Mouse (Mus musculus) liver, embryonic 14.5 days (tissue): Measurements from ENCODE around the gene Lgals12. TPM values are rescaled to one million over a fixed set of nuclear protein-coding genes. Genes with fewer than 3 reads are reported as not detected.

Experiments used
- ATAC-seq: fragments of 200-750 bp; cut with Nextera tagmentation; 2 replicates; pipeline ENCODE4 v1.8.0; 2017; ENCODE audit warnings: moderate number of reproducible peaks, mild to moderate bottlenecking, moderate library complexity; ENCODE audit not compliant: insufficient read depth
- DNase-seq, 3 experiments: peaks; one replicate each; pipeline ENCODE4 v3.0.0-alpha.2; 2012 to 2013; ENCODE audit warnings: low read depth in 3 of 3, low spot score in 3 of 3
- H3K27ac ChIP-seq: fragments of 300-500 bp; sonication (generic); 2 replicates; pipeline ENCODE4 v1.5.1; 2014; ENCODE audit warnings: moderate library complexity, mild to moderate bottlenecking, control low read depth, inconsistent platforms
- H3K27me3 ChIP-seq: fragments of 300-500 bp; sonication (generic); 2 replicates; pipeline ENCODE4 v1.6.1; 2014; ENCODE audit warnings: mild to moderate bottlenecking, low read length, moderate library complexity; ENCODE audit not compliant: control insufficient read depth, insufficient read depth
- H3K36me3 ChIP-seq: fragments of 300-500 bp; sonication (generic); replicated peaks from 2 replicates; pipeline ENCODE4 v1.6.1; 2014; ENCODE audit warnings: low read depth; ENCODE audit not compliant: control insufficient read depth, insufficient read depth
- H3K4me1 ChIP-seq, 2 experiments: fragments of 200-500 bp in 1 of 2; fragments of 300-500 bp in 1 of 2; sonication (generic) in 1 of 2; replicated peaks; 2 replicates each; pipeline ENCODE4 v1.6.1; 2012 to 2014; ENCODE audit warnings: antibody characterized with exemption in 1 of 2, inconsistent platforms in 1 of 2, low read length in 1 of 2; ENCODE audit not compliant: control insufficient read depth in 2 of 2, insufficient read depth in 2 of 2
- H3K4me2 ChIP-seq: fragments of 300-500 bp; sonication (generic); 2 replicates; pipeline ENCODE4 v1.6.1; 2014; ENCODE audit warnings: low read depth, mild to moderate bottlenecking, control low read depth, moderate library complexity
- H3K4me3 ChIP-seq, 2 experiments: fragments of 200-500 bp in 1 of 2; fragments of 300-500 bp in 1 of 2; sonication (generic) in 1 of 2; 2 replicates each; pipeline ENCODE4 v1.5.1; 2012 to 2014; ENCODE audit warnings: low read depth in 2 of 2, low read length in 2 of 2, mild to moderate bottlenecking in 2 of 2, control low read depth in 1 of 2, inconsistent platforms in 1 of 2, moderate library complexity in 1 of 2; ENCODE audit not compliant: insufficient read depth in 1 of 2
- H3K9ac ChIP-seq: fragments of 300-500 bp; sonication (generic); replicated peaks from 2 replicates; pipeline ENCODE4 v1.6.1; 2014; ENCODE audit warnings: mild to moderate bottlenecking, control low read depth, moderate library complexity
- H3K9me3 ChIP-seq: fragments of 300-500 bp; sonication (generic); 2 replicates; pipeline ENCODE4 v1.6.1; 2016; ENCODE audit warnings: low read length, mixed read lengths; ENCODE audit not compliant: control insufficient read depth
- CTCF ChIP-seq: IDR thresholded peaks from 2 replicates; pipeline ENCODE4 v1.5.1; 2016; ENCODE audit warnings: antibody characterized with exemption, low read depth, control low read depth
- EP300 ChIP-seq: IDR thresholded peaks from 2 replicates; pipeline ENCODE4 v1.6.1; 2016; ENCODE audit warnings: antibody characterized with exemption, low read depth
- WGBS: fragments of 180-500 bp; shearing (Covaris S2); extraction: QIAGEN DNeasy Blood & Tissue Kit; methylation state at CpG from one replicate; pipeline ENCODE4 v1.1.7; 2014; ENCODE audit not compliant: insufficient replicate concordance; 5-methylcytosine and 5-hydroxymethylcytosine counted together
- polyA plus RNA-seq, 2 experiments: library from polyadenylated mRNA; depleted of rRNA in 1 of 2; stranded (reverse) in 1 of 2; unstranded in 1 of 2; fragments of >200 nt; fragmentation: Nextera tagmentation in 1 of 2; extraction: Ambion mirVana in 1 of 2; gene quantifications; 2 replicates each; pipeline versions ENCODE4 v1.2.1 to v1.2.3; 2012 to 2014

Lgals12 gene
- polyA plus RNA-seq, 2 experiments = 0.01 TPM; not detected in 1

DNA sequence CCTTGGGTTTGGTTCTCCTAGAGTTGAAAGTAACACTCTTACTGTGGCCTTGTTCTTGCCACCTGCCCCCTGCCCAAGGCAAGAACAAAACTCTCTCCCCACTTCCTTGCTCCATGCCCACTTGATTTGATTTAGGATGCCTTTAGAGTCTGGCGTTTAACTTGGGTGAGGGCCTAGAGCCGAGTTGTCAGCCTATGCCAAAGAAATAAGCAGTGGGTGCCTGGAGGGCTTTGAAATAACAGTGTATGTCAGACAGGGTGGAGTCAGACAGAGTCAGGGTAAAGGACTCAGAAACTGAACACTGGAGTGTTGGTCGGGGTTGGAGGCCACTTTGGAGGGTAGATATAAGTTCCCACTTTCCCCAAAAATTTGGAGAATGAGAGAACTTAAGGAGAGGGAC, 10.1 kb upstream of the Lgals12 start:
- Histone ChIP-seq H3K36me3 (no peaks in the 10 kb centered on the region), H3K4me2 (no peak overlapping the region), H3K27ac (no peak overlapping the region), H3K9me3 (no peaks in the 10 kb centered on the region), H3K9ac (no peak overlapping the region), H3K27me3 (peaks cover 6% of the 10 kb centered on the region), H3K4me3 (no peak overlapping the region), H3K4me1 (no peaks in the 10 kb centered on the region)
- TF ChIP-seq CTCF (no peak), EP300 (no peak)
- WGBS = 50% methylated on average over 3 of the region's 3 CpGs
- DNase-seq = no peak
- ATAC-seq = no peak

DNA sequence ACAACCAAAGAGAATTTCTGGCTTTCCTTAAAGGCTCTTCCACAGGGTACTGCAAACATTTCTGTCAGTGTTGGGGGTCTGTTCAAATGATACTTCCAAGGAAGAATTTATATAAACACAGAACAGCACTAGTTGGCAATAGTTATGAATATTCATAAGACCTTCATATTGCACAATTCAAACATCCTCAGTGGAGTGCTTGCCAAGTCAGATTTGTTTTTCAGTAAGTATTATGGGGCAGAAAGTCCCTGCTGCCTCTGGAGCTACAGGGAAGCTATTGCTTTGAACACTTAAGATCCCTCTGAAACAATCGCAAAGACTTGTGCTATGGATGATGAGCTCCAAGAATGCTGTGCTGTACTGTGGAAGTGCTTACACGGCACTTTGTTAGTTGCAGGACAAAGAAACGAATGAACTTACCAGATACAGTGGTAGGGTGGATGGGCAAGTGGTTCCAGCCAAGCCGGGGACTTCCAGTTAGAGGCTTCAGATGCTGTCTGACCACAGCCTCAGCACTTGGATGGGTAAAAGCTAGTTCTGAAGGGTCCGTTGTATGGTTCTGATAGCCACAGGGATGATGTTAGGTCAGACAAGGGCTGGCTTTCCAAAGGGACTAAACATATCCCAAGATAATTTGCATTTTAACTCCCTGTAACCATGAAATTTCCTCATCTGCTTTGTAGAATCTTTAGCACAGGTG, 9.4 kb upstream of the Lgals12 start:
- DNase-seq (no peak), ATAC-seq (no peak)
- H3K27ac ChIP-seq = no peak overlapping the region
- no peak overlapping the region for H3K4me2 ChIP-seq
- WGBS = 53% methylated on average over 5 of the region's 5 CpGs
- peaks cover 12% of the 10 kb centered on the region for H3K27me3 ChIP-seq
- no peaks in the 10 kb centered on the region for H3K36me3 ChIP-seq
- no peaks in the 10 kb centered on the region for H3K4me1 ChIP-seq
- H3K4me3 ChIP-seq = no peak overlapping the region
- H3K9ac ChIP-seq = no peak overlapping the region
- H3K9me3 ChIP-seq = no peaks in the 10 kb centered on the region
- no peak for TF ChIP-seq CTCF
- no peak for TF ChIP-seq EP300

DNA sequence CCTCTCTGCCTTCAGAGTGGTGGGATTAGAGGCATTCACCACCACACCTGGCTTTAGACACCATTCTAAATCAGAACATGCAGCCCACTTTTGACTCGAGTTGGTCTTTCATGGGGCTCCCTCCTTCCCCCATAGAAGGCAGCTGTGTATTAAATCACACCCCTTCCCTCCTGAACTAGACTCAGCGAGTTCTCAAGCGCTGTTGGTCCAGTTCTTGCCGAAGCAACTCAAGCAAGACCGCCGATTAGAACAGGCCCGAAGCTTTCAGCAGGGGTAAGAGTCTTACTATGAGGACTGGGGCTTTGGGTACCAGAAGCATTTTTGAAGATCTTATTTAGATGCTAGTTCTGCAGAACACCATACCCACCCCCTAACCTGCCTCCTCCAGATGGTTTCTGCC, 6.2 kb upstream of the Lgals12 start:
- ATAC-seq (no peak), DNase-seq (no peak)
- Histone ChIP-seq H3K9ac (no peak overlapping the region), H3K27ac (no peak overlapping the region), H3K4me2 (no peak overlapping the region), H3K4me3 (no peak overlapping the region), H3K27me3 (peaks cover 13% of the 10 kb centered on the region), H3K36me3 (no peaks in the 10 kb centered on the region), H3K9me3 (no peaks in the 10 kb centered on the region), H3K4me1 (no peaks in the 10 kb centered on the region)
- no peak for TF ChIP-seq EP300
- WGBS = 74% methylated on average over 7 of the region's 7 CpGs

DNA sequence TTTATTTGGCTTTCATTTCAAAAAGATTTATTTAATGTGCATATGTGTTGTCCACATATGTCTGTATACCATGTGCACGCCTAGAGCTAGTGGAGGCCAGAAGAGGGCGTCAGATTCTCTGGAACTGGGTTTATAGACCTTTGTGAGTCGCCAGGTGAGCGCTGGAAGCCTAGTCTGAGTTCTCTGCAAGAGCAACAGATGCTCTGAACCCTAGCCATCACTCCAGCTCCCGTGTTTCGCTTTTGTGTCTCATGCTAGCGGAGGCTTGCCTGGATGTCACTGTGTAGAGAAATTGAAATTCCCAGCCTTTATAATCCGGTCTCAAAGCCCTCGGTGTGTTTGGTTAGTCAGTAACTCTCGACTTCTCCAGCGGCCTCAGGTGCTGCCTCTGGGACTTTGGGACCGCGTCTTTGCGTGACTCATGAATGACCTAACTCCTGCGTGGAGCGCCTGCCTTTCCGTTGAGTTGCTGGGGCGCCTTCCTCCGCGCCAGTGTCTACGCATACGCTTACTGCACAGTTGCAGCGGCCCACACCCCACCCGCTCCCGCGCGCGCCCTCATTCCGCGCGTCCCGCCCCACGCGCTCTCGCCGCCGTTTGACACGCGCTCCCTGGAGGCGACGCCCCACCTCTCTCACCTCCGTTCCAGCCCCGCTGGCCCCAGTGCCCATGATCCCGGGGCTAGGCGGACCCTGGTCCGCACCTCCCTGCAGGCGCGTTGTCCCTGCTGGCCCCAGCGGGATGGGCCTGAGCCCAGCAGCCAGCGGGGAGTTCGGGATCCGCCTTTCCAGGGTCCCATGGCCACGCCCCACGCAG, 5.2 kb upstream of the Lgals12 start, which contains the start of gene Hrasls5:
TSS of gene Hrasls5 (plus strand) at position 600 of the 816 bp plus-strand sequence.
- H3K9ac ChIP-seq = no peak within 1 kb of the TSS
- H3K9me3 ChIP-seq = no peaks in the 10 kb centered on the region
- DNase-seq = no peak
- TF ChIP-seq CTCF (no peak), EP300 (no peak)
- peak within 1 kb of the TSS; percentile 45 for H3K4me2 ChIP-seq
- H3K36me3 ChIP-seq = no peaks in the 10 kb centered on the region
- no peak for ATAC-seq
- H3K4me1 ChIP-seq = no peaks in the 10 kb centered on the region
- H3K4me3 ChIP-seq = peak within 1 kb of the TSS; percentile 14 to 17; a peak in 2 of 4 replicates
- no peak within 1 kb of the TSS for H3K27ac ChIP-seq
- H3K27me3 ChIP-seq = peaks cover 13% of the 10 kb centered on the region
- 4% methylated on average over 54 of the region's 54 CpGs for WGBS

DNA sequence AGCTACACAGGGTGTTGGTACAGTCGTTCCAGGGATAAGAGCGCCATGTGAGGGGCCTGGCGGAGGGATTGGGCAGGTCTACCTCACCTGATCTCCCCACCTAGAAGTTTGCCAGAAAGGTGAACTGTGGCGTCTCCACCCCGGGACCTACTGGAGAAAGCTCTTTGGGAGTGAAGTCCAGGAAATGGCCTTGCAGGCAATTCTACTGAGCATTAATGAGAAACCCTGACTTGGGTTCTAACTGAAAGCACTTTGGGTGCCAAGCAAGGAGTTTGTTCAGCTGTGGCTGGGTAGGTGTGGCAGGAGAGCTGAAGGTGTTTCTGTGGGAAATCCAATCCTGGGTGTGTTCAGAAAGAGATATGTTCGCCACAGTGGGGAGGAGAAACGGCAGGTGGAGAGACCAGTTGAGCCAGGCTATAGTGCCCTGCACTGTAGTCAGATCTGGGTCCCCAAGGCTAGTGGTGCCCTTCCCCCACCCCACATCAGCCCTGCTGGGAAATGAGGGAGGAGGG, 753 bp upstream of the Lgals12 start:
- H3K27me3 ChIP-seq = peaks cover 13% of the 10 kb centered on the region
- no peak overlapping the region for H3K4me2 ChIP-seq
- H3K9ac ChIP-seq = no peak overlapping the region
- peaks cover 0 to 5% of the 10 kb centered on the region in 2 experiments; a peak in 2 of 4 replicates for H3K4me1 ChIP-seq
- no peak overlapping the region for H3K27ac ChIP-seq
- 59% methylated on average over 7 of the region's 7 CpGs for WGBS
- H3K36me3 ChIP-seq = no peaks in the 10 kb centered on the region
- no peak overlapping the region for H3K4me3 ChIP-seq
- ATAC-seq (no peak), DNase-seq (no peak)
- TF ChIP-seq EP300 = no peak
- TF ChIP-seq CTCF = no peak
- no peaks in the 10 kb centered on the region for H3K9me3 ChIP-seq
